Mouse (Mus musculus) cortical plate, adult 2 months (tissue): ENCODE measurements around the gene Exosc6.
"Not testable (repeated sequence)": the region's sequence is repeated elsewhere in the genome, so short reads cannot be mapped to it uniquely, and the experiment has no call there.

Experiments used
- CTCF ChIP-seq: fragments of 200-500 bp; IDR thresholded peaks from 2 replicates; pipeline ENCODE4 v1.5.1; 2011; ENCODE audit warnings: mild to moderate bottlenecking, control low read depth, low read length; ENCODE audit not compliant: insufficient read depth; ENCODE audit errors: extremely low read depth
- POLR2A ChIP-seq: fragments of 200-500 bp; IDR thresholded peaks from 2 replicates; pipeline ENCODE4 v1.6.1; 2011; ENCODE audit warnings: mild to moderate bottlenecking, low read length, control low read depth; ENCODE audit not compliant: insufficient read depth; ENCODE audit errors: extremely low read depth

- TF ChIP-seq CTCF, POLR2A: not testable (repeated sequence)
Measured at GRCm38 (mm10) chr8:111010230-111010991, 45.7 kb upstream of the Exosc6 start.
